Comparison of ENCODE assay signal across 9 mouse cellular contexts in the genomic region with DNA sequence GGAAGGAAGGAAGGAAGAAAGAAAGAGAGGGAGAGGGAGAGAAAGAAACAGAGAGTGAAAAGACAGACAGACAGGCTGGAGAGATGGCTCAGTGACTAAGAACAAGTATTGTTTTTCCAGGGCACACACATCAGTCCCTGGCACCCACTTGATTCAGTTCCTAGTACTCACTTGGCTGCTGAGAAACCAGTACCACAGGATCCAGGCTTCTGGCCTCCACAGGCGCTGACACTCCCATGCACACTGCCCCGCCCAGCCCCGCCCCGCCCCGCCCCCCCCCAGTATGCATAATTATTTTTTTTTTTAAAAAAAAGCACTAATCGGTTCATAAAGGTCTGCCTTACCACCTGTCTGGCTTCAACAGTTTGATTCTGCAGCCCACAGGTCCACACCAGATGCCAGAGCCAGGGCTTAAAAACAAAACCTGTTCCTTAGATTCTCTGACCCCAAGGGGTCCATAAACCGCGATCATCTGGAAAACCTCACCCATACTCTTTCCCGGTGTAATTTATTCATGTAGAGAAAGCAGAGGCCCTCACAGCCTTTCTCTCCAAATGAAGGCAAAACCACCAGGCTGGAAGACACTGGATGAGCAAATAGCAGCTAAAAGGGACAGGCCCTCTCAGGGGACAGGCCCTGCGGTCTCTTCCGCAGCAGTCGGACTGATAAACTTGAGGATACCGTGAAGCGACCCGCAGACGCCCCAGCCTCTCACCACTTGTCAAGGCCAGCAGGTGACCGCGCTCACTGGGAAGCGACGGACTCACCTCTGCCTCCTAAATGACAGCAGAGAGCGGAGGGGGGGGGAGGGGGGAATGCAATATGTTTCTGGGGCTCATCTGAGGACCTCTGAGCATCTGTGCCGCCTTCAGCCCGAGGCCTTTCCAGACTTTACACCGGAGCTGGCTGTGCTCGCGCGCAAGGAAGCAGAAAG. TPM values are rescaled to one million over a fixed set of nuclear protein-coding genes. Genes with fewer than 3 reads are reported as not detected.
DNase-seq lines count a peak whose midpoint lies in the region; ATAC-seq and TF ChIP-seq lines count a peak whose summit lies in the region.
"Had no signal": no experiment of that assay in that cellular context is flagged by ENCODE, and none has a peak within 500 bp of the region (broad histone marks: within the 10 kb centered on the region; RNA-seq: fewer than 3 reads in every experiment).

No protein-coding gene starts in this region.

- H3K27me3 ChIP-seq in CH12.LX (replicated peaks), result no peaks in the 10 kb centered on the region
- no peaks in the 10 kb centered on the region; the same call in 1 of the 2 replicates for H3K27me3 ChIP-seq in intestine, embryonic 15.5 days (replicated peaks)
- peaks cover 34% of the 10 kb centered on the region for H3K27me3 ChIP-seq in midbrain, embryonic 12.5 days

- peak overlapping the region in 1 of 3 experiments; percentile 9 for H3K4me3 ChIP-seq in CH12.LX (replicated peaks in 1 of 3; ENCODE audit: low read depth in 2 of 3, low read length in 2 of 3, poor library complexity in 1 of 3)
- H3K4me3 ChIP-seq in intestine, embryonic 15.5 days (replicated peaks), result no peak overlapping the region
- H3K4me3 ChIP-seq in midbrain, embryonic 12.5 days, result peak overlapping the region; percentile 15; the same call in 1 of the 2 replicates

- no peak for TF ChIP-seq RAD21 in CH12.LX (IDR thresholded peaks at IDR 0.05; ENCODE audit: low read depth, low read length)

- DNase-seq in CH12.LX (ENCODE audit: extremely low read depth) (peak; percentile 70), MN1 (ENCODE audit: low spot score) (peak; percentile 58)
- DNase-seq in right cerebral cortex, postnatal 25 days, result no peak
- DNase-seq in layer of hippocampus, adult 8-10 months (ENCODE audit: low spot score in 2 of 2), result no peak
- no peak for DNase-seq in embryo, embryonic 10 days (ENCODE audit: low spot score)
- DNase-seq: layer of hippocampus, postnatal 36 days; thymus, postnatal 4 days had no signal

- no peaks in the 10 kb centered on the region for H3K36me3 ChIP-seq in CH12.LX (replicated peaks in 1 of 2; ENCODE audit: control insufficient read depth in 1 of 2, insufficient read depth in 1 of 2, low read length in 1 of 2)
- H3K36me3 ChIP-seq in intestine, embryonic 15.5 days, result no peaks in the 10 kb centered on the region
- H3K36me3 ChIP-seq in midbrain, embryonic 12.5 days, result no peaks in the 10 kb centered on the region

- peaks cover 12 to 49% of the 10 kb centered on the region in 2 experiments for H3K4me1 ChIP-seq in CH12.LX (ENCODE audit: control insufficient read depth in 1 of 2, insufficient read depth in 2 of 2)
- H3K4me1 ChIP-seq in intestine, embryonic 15.5 days (replicated peaks), result peaks cover 4% of the 10 kb centered on the region
- peaks cover 28% of the 10 kb centered on the region for H3K4me1 ChIP-seq in midbrain, embryonic 12.5 days

- 12% methylated on average over 26 of the region's 27 CpGs for WGBS in intestine, embryonic 15.5 days
- 5% methylated on average over 27 of the region's 27 CpGs for WGBS in midbrain, embryonic 12.5 days

- no peak overlapping the region for H3K27ac ChIP-seq in CH12.LX (ENCODE audit: insufficient read depth, low read depth)
- no peak overlapping the region for H3K27ac ChIP-seq in intestine, embryonic 15.5 days
- no peak overlapping the region for H3K27ac ChIP-seq in midbrain, embryonic 12.5 days (replicated peaks)

- TF ChIP-seq POLR2A in CH12.LX (IDR thresholded peaks at IDR 0.05; ENCODE audit: low read depth, low read length), result no peak

- TF ChIP-seq EP300 in CH12.LX (IDR thresholded peaks at IDR 0.05; ENCODE audit: low read length), result no peak

- peak overlapping the region; percentile 75; the same call in 1 of the 2 replicates for H3K4me2 ChIP-seq in CH12.LX (ENCODE audit: insufficient read depth, low read depth, poor library complexity, severe bottlenecking)
- H3K4me2 ChIP-seq in intestine, embryonic 15.5 days (replicated peaks), result peak overlapping the region; percentile 4
- H3K4me2 ChIP-seq in midbrain, embryonic 12.5 days (replicated peaks), result peak overlapping the region; percentile 33

- no peaks in the 10 kb centered on the region for H3K79me2 ChIP-seq in CH12.LX (replicated peaks; ENCODE audit: control insufficient read depth, extremely low read depth, insufficient read depth, poor library complexity, severe bottlenecking)

- dilution Hi-C loops in CH12.LX (cut with MboI; ENCODE audit: extremely low pct_ligation_motif_present, extremely low pct_unique_long_range_greater_than_20kb, low sequenced_read_pairs), result no loop called here

- no peaks in the 10 kb centered on the region for H3K9me3 ChIP-seq in CH12.LX (replicated peaks; ENCODE audit: low read length)
- H3K9me3 ChIP-seq in intestine, embryonic 15.5 days, result no peaks in the 10 kb centered on the region
- no peaks in the 10 kb centered on the region for H3K9me3 ChIP-seq in midbrain, embryonic 12.5 days

- ATAC-seq in intestine, embryonic 15.5 days, result peak; percentile 69; the same call in 1 of the 2 replicates
- ATAC-seq in midbrain, embryonic 12.5 days (ENCODE audit: low FRiP score, low read depth), result no peak

- in situ Hi-C loops in CH12.LX (cut with MboI; ENCODE audit: low pct_ligation_motif_present, low pct_unique_long_range_greater_than_20kb, low sequenced_read_pairs), result loop anchor here (25.0 kb wide), 1 partner anchor 826 kb away; a partner anchor contains a TSS

- 0 out of 2 replicates have a peak overlapping the region, but pooled peaks have one; percentile 16 for H3K9ac ChIP-seq in CH12.LX (ENCODE audit: insufficient read depth, low read depth)
- H3K9ac ChIP-seq in intestine, embryonic 15.5 days, result no peak overlapping the region
- 0 out of 2 replicates have a peak overlapping the region, but pooled peaks have one; percentile 11 for H3K9ac ChIP-seq in midbrain, embryonic 12.5 days (replicated peaks)

- no peak for TF ChIP-seq CTCF in CH12.LX (conservative IDR thresholded peaks at IDR 0.05 in 1 of 2, IDR thresholded peaks at IDR 0.05 in 1 of 2; ENCODE audit: low read depth in 2 of 2, low read length in 2 of 2)

TF ChIP-seq in CH12.LX, 34 proteins besides CTCF, POLR2A, EP300 and RAD21 (continues in another document):
- TF ChIP-seq SIN3A (IDR thresholded peaks at IDR 0.05; ENCODE audit: low read length) (no peak), GABPA (IDR thresholded peaks at IDR 0.05; ENCODE audit: insufficient replicate concordance, low read depth, low read length) (no peak), MAZ (IDR thresholded peaks at IDR 0.05; ENCODE audit: low read depth, low read length) (peak; percentile 30; the same call in 1 of the 2 replicates), ETS1 (conservative IDR thresholded peaks at IDR 0.05; ENCODE audit: low read depth, low read length) (peak; percentile 49), ZKSCAN1 (IDR thresholded peaks at IDR 0.05; ENCODE audit: borderline replicate concordance, low read depth, low read length) (no peak), JUN (IDR thresholded peaks at IDR 0.05; ENCODE audit: insufficient read depth, low read depth, low read length) (no peak), RCOR1 (conservative IDR thresholded peaks at IDR 0.05; ENCODE audit: low read depth, low read length) (no peak), TBP (conservative IDR thresholded peaks at IDR 0.05; ENCODE audit: low read depth, low read length) (no peak), MXI1 (IDR thresholded peaks at IDR 0.05; ENCODE audit: low read depth, low read length) (no peak), BHLHE40 (IDR thresholded peaks at IDR 0.05; ENCODE audit: low read depth, low read length) (0 out of 2 replicates have a peak, but pooled peaks have one; percentile 28), ZMIZ1 (IDR thresholded peaks at IDR 0.05; ENCODE audit: low read depth, low read length) (no peak), CHD2 (IDR thresholded peaks at IDR 0.05; ENCODE audit: low read length) (no peak), CHD1 (IDR thresholded peaks at IDR 0.05; ENCODE audit: low read depth, low read length) (no peak), SMC3 (IDR thresholded peaks at IDR 0.05; ENCODE audit: low read depth, low read length) (no peak), JUND (conservative IDR thresholded peaks at IDR 0.05; ENCODE audit: low read depth, low read length) (no peak), IRF4 (IDR thresholded peaks at IDR 0.05; ENCODE audit: low read depth, low read length) (no peak), MYC (IDR thresholded peaks at IDR 0.05; ENCODE audit: low read depth, low read length) (no peak), UBTF (IDR thresholded peaks at IDR 0.05; ENCODE audit: low read depth, low read length) (no peak), MEF2A (IDR thresholded peaks at IDR 0.05; ENCODE audit: borderline replicate concordance, low read depth, low read length) (peak; percentile 65; the same call in 1 of the 2 replicates), USF2 (conservative IDR thresholded peaks at IDR 0.05; ENCODE audit: low read depth, low read length) (no peak), USF1 (IDR thresholded peaks at IDR 0.05; ENCODE audit: low read depth, low read length) (no peak), PAX5 (IDR thresholded peaks at IDR 0.05; ENCODE audit: low read length) (no peak), ZNF384 (IDR thresholded peaks at IDR 0.05; ENCODE audit: low read depth, low read length) (peak; percentile 66)

RNA-seq across cellular contexts. Expression of a gene that starts 0.5 kb away (rescaled TPM):
- 48.8 and 59.5 TPM in 2 replicates for total RNA-seq in CH12.LX (2012; rRNA removed)
- total RNA-seq in CH12.LX (2014; rRNA removed), result 123 and 129 TPM in 2 replicates
- 52.0 and 57.6 TPM in 2 replicates for polyA plus RNA-seq in CH12.LX (2012; ENCODE audit: insufficient read length, low read depth)
- 56.3 and 61.7 TPM in 2 replicates for polyA plus RNA-seq in intestine, embryonic 15.5 days (2015; fragmentation: Nextera tagmentation; extraction: Ambion mirVana)
- polyA plus RNA-seq in midbrain, embryonic 12.5 days (2016; fragmentation: Nextera tagmentation; extraction: Ambion mirVana), result 42.6 and 43.0 TPM in 2 replicates
- total RNA-seq in layer of hippocampus, adult 8-10 months (2022), result 10 to 100 TPM in 2 of 4 experiments, 1 to 10 TPM in 2; 8.5 to 13.7 (median 11.2) TPM

RNA-seq across cellular contexts. Expression of a gene that starts 33.8 kb away (rescaled TPM):
- 156 and 180 TPM in 2 replicates for total RNA-seq in CH12.LX (2012; rRNA removed)
- 111 and 126 TPM in 2 replicates for total RNA-seq in CH12.LX (2014; rRNA removed)
- 262 and 284 TPM in 2 replicates for polyA plus RNA-seq in CH12.LX (2012; ENCODE audit: insufficient read length, low read depth)
- 64.0 and 66.7 TPM in 2 replicates for polyA plus RNA-seq in intestine, embryonic 15.5 days (2015; fragmentation: Nextera tagmentation; extraction: Ambion mirVana)
- polyA plus RNA-seq in midbrain, embryonic 12.5 days (2016; fragmentation: Nextera tagmentation; extraction: Ambion mirVana), result 64.6 and 73.9 TPM in 2 replicates
- total RNA-seq in layer of hippocampus, adult 8-10 months (2022), result 100 to 1,000 TPM; 126 to 141 (median 133) TPM

RNA-seq across cellular contexts. Expression of a gene that starts 55.7 kb away (rescaled TPM):
- total RNA-seq in CH12.LX (2012; rRNA removed), result 0.04 and 0.25 TPM in 2 replicates
- total RNA-seq in CH12.LX (2014; rRNA removed), result 0.20 and 0.23 TPM in 2 replicates
- 0.74 and 0.81 TPM in 2 replicates for polyA plus RNA-seq in CH12.LX (2012; ENCODE audit: insufficient read length, low read depth)
- 3.7 and 3.8 TPM in 2 replicates for polyA plus RNA-seq in intestine, embryonic 15.5 days (2015; fragmentation: Nextera tagmentation; extraction: Ambion mirVana)
- polyA plus RNA-seq in midbrain, embryonic 12.5 days (2016; fragmentation: Nextera tagmentation; extraction: Ambion mirVana), result 3.3 and 4.2 TPM in 2 replicates
- total RNA-seq in layer of hippocampus, adult 8-10 months (2022), result 1 to 10 TPM; 1.7 to 6.2 (median 3.5) TPM

Comparison
In these comparisons a context has a peak if more than half of its experiments do, and no peak if none do; other contexts are left out.
1. DNase-seq: peak in CH12.LX (single experiment) and MN1 (single experiment); none in right cerebral cortex, postnatal 25 days (single experiment), layer of hippocampus, adult 8-10 months (0 of 2) and embryo, embryonic 10 days (single experiment).
2. H3K4me2 ChIP-seq: peak in every context shown above with its lines; median percentile 75 in CH12.LX; 33 in midbrain, embryonic 12.5 days; 4 in intestine, embryonic 15.5 days.